8 mouse cellular contexts compared by ENCODE assay signal in genomic region chr10:80115944-80116335, GRCm38 (mm10). TPM values are rescaled to one million over a fixed set of nuclear protein-coding genes. Genes with fewer than 3 reads are reported as not detected.
A peak's percentile ranks its signal among the peaks of the same experiment; 100 is the strongest.
DNase-seq lines count a peak whose midpoint lies in the region; ATAC-seq and TF ChIP-seq lines count a peak whose summit lies in the region.

No protein-coding gene starts in this region.

- H3K4me1 ChIP-seq in kidney, embryonic 15.5 days: peaks cover 46% of the 10 kb centered on the region
- H3K4me1 ChIP-seq in cortical plate, adult 2 months (ENCODE audit: control insufficient read depth, insufficient read depth, low read length): peaks cover 3% of the 10 kb centered on the region
- peaks cover 39% of the 10 kb centered on the region for H3K4me1 ChIP-seq in hindbrain, embryonic 16.5 days (ENCODE audit: control insufficient read depth, insufficient read depth, low read depth, low read length)
- H3K4me1 ChIP-seq in midbrain, embryonic 15.5 days: peaks cover 43% of the 10 kb centered on the region

- ATAC-seq in kidney, embryonic 15.5 days (replicated peaks; ENCODE audit: low FRiP score): no peak
- ATAC-seq in hindbrain, embryonic 16.5 days: no peak
- ATAC-seq in midbrain, embryonic 15.5 days (replicated peaks): 0 out of 2 replicates have a peak, but pooled peaks have one; percentile 4

- H3K27me3 ChIP-seq in kidney, embryonic 15.5 days: no peaks in the 10 kb centered on the region
- H3K27me3 ChIP-seq in hindbrain, embryonic 16.5 days (replicated peaks; ENCODE audit: control insufficient read depth, insufficient read depth, low read length): no peaks in the 10 kb centered on the region
- H3K27me3 ChIP-seq in midbrain, embryonic 15.5 days (replicated peaks): no peaks in the 10 kb centered on the region

- DNase-seq in kidney, adult 8-10 months: no peak
- DNase-seq in layer of hippocampus, adult 8-10 months (ENCODE audit: low spot score in 2 of 2): no peak
- no peak for DNase-seq in layer of hippocampus, postnatal 14 days (ENCODE audit: low spot score in 2 of 2)
- no peak for DNase-seq in gastrocnemius, postnatal 25 days

- peak overlapping the region; percentile 90 for H3K27ac ChIP-seq in kidney, embryonic 15.5 days
- H3K27ac ChIP-seq in cortical plate, adult 2 months (ENCODE audit: insufficient read depth, low read length): 0 out of 2 replicates have a peak overlapping the region, but pooled peaks have one; percentile 15
- H3K27ac ChIP-seq in hindbrain, embryonic 16.5 days (ENCODE audit: low read depth, low read length): peak overlapping the region; percentile 81
- H3K27ac ChIP-seq in midbrain, embryonic 15.5 days: peak overlapping the region; percentile 84

- TF ChIP-seq CTCF in cortical plate, adult 2 months (IDR thresholded peaks at IDR 0.05; ENCODE audit: extremely low read depth, insufficient read depth, low read length): no peak

- no peaks in the 10 kb centered on the region for H3K9me3 ChIP-seq in kidney, embryonic 15.5 days (replicated peaks)
- H3K9me3 ChIP-seq in hindbrain, embryonic 16.5 days (ENCODE audit: control insufficient read depth, low read length): no peaks in the 10 kb centered on the region
- no peaks in the 10 kb centered on the region for H3K9me3 ChIP-seq in midbrain, embryonic 15.5 days

- H3K4me2 ChIP-seq in kidney, embryonic 15.5 days: peak overlapping the region; percentile 93
- H3K4me2 ChIP-seq in hindbrain, embryonic 16.5 days (ENCODE audit: low read length): peak overlapping the region; percentile 94
- peak overlapping the region; percentile 92 for H3K4me2 ChIP-seq in midbrain, embryonic 15.5 days

- peaks cover 32% of the 10 kb centered on the region for H3K36me3 ChIP-seq in kidney, embryonic 15.5 days
- H3K36me3 ChIP-seq in hindbrain, embryonic 16.5 days (ENCODE audit: control insufficient read depth, insufficient read depth, low read length): no peaks in the 10 kb centered on the region
- H3K36me3 ChIP-seq in midbrain, embryonic 15.5 days (replicated peaks): no peaks in the 10 kb centered on the region

- peak overlapping the region; percentile 74 for H3K4me3 ChIP-seq in kidney, embryonic 15.5 days (replicated peaks)
- H3K4me3 ChIP-seq in cortical plate, adult 2 months (ENCODE audit: insufficient read depth, low read length): peak overlapping the region; percentile 71
- H3K4me3 ChIP-seq in hindbrain, embryonic 16.5 days (ENCODE audit: low read length): peak overlapping the region; percentile 87
- peak overlapping the region; percentile 86 for H3K4me3 ChIP-seq in midbrain, embryonic 15.5 days

- peak overlapping the region; percentile 92 for H3K9ac ChIP-seq in kidney, embryonic 15.5 days
- peak overlapping the region; percentile 84 for H3K9ac ChIP-seq in hindbrain, embryonic 16.5 days (ENCODE audit: low read depth, low read length)
- peak overlapping the region; percentile 82 for H3K9ac ChIP-seq in midbrain, embryonic 15.5 days

- WGBS in kidney, embryonic 15.5 days: under 1% methylated on average over 63 of the region's 63 CpGs
- whole genome bisulfite sequencing in hindbrain, embryonic 16.5 days: under 1% methylated on average over 43 of the region's 63 CpGs
- under 1% methylated on average over 63 of the region's 63 CpGs for WGBS in midbrain, embryonic 15.5 days

- TF ChIP-seq POLR2A in cortical plate, adult 2 months (IDR thresholded peaks at IDR 0.05; ENCODE audit: extremely low read depth, insufficient read depth, low read length): no peak

RNA-seq across cellular contexts. Expression of gene Stk11, which starts 0.3 kb away (rescaled TPM):
- 15.0 and 22.4 TPM in 2 replicates for polyA plus RNA-seq in kidney, embryonic 15.5 days (2015; fragmentation: Nextera tagmentation; extraction: Ambion mirVana)
- 91.8 and 94.2 TPM in 2 replicates for polyA plus RNA-seq in cortical plate, adult 2 months (2012; rRNA removed)
- 17.7 and 18.3 TPM in 2 replicates for polyA plus RNA-seq in hindbrain, embryonic 16.5 days (2015; fragmentation: Nextera tagmentation; extraction: Ambion mirVana)
- 19.6 and 20.5 TPM in 2 replicates for polyA plus RNA-seq in midbrain, embryonic 15.5 days (2015; fragmentation: Nextera tagmentation; extraction: Ambion mirVana)
- total RNA-seq in layer of hippocampus, adult 8-10 months (2022): 100 to 1,000 TPM in 1 of 4 experiments, 10 to 100 TPM in 3; 94.2 to 111 (median 96.5) TPM
- total RNA-seq in layer of hippocampus, postnatal 14 days (2021): 10 to 100 TPM; 89.2 to 90.7 TPM
- total RNA-seq in gastrocnemius, postnatal 25 days (2021): 100 to 1,000 TPM in 1 of 2 experiments, 10 to 100 TPM in 1; 99.8 to 120 TPM

RNA-seq across cellular contexts. Expression of gene Sbno2, which starts 10.6 kb away (rescaled TPM):
- 14.4 and 16.2 TPM in 2 replicates for polyA plus RNA-seq in kidney, embryonic 15.5 days (2015; fragmentation: Nextera tagmentation; extraction: Ambion mirVana)
- 22.9 and 24.4 TPM in 2 replicates for polyA plus RNA-seq in cortical plate, adult 2 months (2012; rRNA removed)
- 10.3 and 13.0 TPM in 2 replicates for polyA plus RNA-seq in hindbrain, embryonic 16.5 days (2015; fragmentation: Nextera tagmentation; extraction: Ambion mirVana)
- polyA plus RNA-seq in midbrain, embryonic 15.5 days (2015; fragmentation: Nextera tagmentation; extraction: Ambion mirVana): 13.8 and 16.8 TPM in 2 replicates
- 10 to 100 TPM; 19.9 to 52.8 (median 29.8) TPM for total RNA-seq in layer of hippocampus, adult 8-10 months (2022)
- total RNA-seq in layer of hippocampus, postnatal 14 days (2021): 10 to 100 TPM; 19.8 to 21.3 TPM
- 1 to 10 TPM; 5.6 to 6.7 TPM for total RNA-seq in gastrocnemius, postnatal 25 days (2021)

RNA-seq across cellular contexts. Expression of gene Atp5d, which starts 22.5 kb away (rescaled TPM):
- 594 and 612 TPM in 2 replicates for polyA plus RNA-seq in kidney, embryonic 15.5 days (2015; fragmentation: Nextera tagmentation; extraction: Ambion mirVana)
- 620 and 641 TPM in 2 replicates for polyA plus RNA-seq in cortical plate, adult 2 months (2012; rRNA removed)
- polyA plus RNA-seq in hindbrain, embryonic 16.5 days (2015; fragmentation: Nextera tagmentation; extraction: Ambion mirVana): 554 and 581 TPM in 2 replicates
- polyA plus RNA-seq in midbrain, embryonic 15.5 days (2015; fragmentation: Nextera tagmentation; extraction: Ambion mirVana): 444 and 468 TPM in 2 replicates
- 100 to 1,000 TPM; 315 to 328 (median 323) TPM for total RNA-seq in layer of hippocampus, adult 8-10 months (2022)
- total RNA-seq in layer of hippocampus, postnatal 14 days (2021): 100 to 1,000 TPM; 397 to 417 TPM
- 100 to 1,000 TPM; 634 to 665 TPM for total RNA-seq in gastrocnemius, postnatal 25 days (2021)

RNA-seq across cellular contexts. Expression of gene Cbarp, which starts 24.7 kb away (rescaled TPM):
- polyA plus RNA-seq in kidney, embryonic 15.5 days (2015; fragmentation: Nextera tagmentation; extraction: Ambion mirVana): 5.7 and 6.1 TPM in 2 replicates
- polyA plus RNA-seq in cortical plate, adult 2 months (2012; rRNA removed): 274 and 285 TPM in 2 replicates
- polyA plus RNA-seq in hindbrain, embryonic 16.5 days (2015; fragmentation: Nextera tagmentation; extraction: Ambion mirVana): 98.8 and 130 TPM in 2 replicates
- polyA plus RNA-seq in midbrain, embryonic 15.5 days (2015; fragmentation: Nextera tagmentation; extraction: Ambion mirVana): 65.7 and 66.9 TPM in 2 replicates
- 100 to 1,000 TPM; 295 to 345 (median 308) TPM for total RNA-seq in layer of hippocampus, adult 8-10 months (2022)
- 100 to 1,000 TPM; 401 to 436 TPM for total RNA-seq in layer of hippocampus, postnatal 14 days (2021)
- total RNA-seq in gastrocnemius, postnatal 25 days (2021): 1 to 10 TPM; 1.2 to 1.6 TPM

RNA-seq across cellular contexts. Expression of gene Midn, which starts 32.1 kb away (rescaled TPM):
- polyA plus RNA-seq in kidney, embryonic 15.5 days (2015; fragmentation: Nextera tagmentation; extraction: Ambion mirVana): 18.8 and 19.5 TPM in 2 replicates
- polyA plus RNA-seq in cortical plate, adult 2 months (2012; rRNA removed): 26.6 and 33.8 TPM in 2 replicates
- polyA plus RNA-seq in hindbrain, embryonic 16.5 days (2015; fragmentation: Nextera tagmentation; extraction: Ambion mirVana): 16.0 and 16.1 TPM in 2 replicates
- 29.5 and 29.9 TPM in 2 replicates for polyA plus RNA-seq in midbrain, embryonic 15.5 days (2015; fragmentation: Nextera tagmentation; extraction: Ambion mirVana)
- 10 to 100 TPM; 47.2 to 63.6 (median 58.0) TPM for total RNA-seq in layer of hippocampus, adult 8-10 months (2022)
- total RNA-seq in layer of hippocampus, postnatal 14 days (2021): 10 to 100 TPM; 90.9 to 100.0 TPM
- total RNA-seq in gastrocnemius, postnatal 25 days (2021): 10 to 100 TPM; 33.7 to 34.8 TPM

Comparison
In these comparisons a context has a peak if more than half of its experiments do, and no peak if none do; other contexts are left out.
1. H3K27ac ChIP-seq: peak in every context shown above with its lines; median percentile 90 in kidney, embryonic 15.5 days; 84 in midbrain, embryonic 15.5 days; 81 in hindbrain, embryonic 16.5 days; 15 in cortical plate, adult 2 months.